Mouse (Mus musculus): Measurements from ENCODE around the gene Ybey.

DNA sequence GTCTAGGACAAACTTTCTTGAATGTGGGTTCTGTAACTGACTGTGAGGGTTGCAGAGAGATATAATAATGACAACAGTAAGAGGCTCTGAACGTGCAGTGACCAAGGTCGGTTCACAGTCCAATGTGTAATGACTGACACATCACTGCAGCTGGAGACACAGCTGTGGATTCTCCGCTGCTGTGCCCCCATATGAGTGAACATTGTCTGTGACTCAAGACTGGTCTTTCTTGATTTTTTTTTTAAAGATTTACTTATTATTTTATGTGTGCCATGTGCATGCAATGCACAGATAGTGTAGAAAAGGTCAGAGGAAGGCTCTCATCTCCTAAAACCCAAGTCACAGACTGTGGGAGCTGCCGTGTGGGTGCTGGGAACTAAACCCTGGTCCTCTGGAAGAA, 28.6 kb upstream of the Ybey start:
- TF ChIP-seq CHD1 (IDR thresholded peaks at IDR 0.05; ENCODE audit: low read depth, low read length): no peak
- no peak for TF ChIP-seq MYC (IDR thresholded peaks at IDR 0.05; ENCODE audit: low read depth, low read length)
- TF ChIP-seq CHD2 (IDR thresholded peaks at IDR 0.05; ENCODE audit: low read length): no peak
- TF ChIP-seq ZC3H11A (IDR thresholded peaks at IDR 0.05; ENCODE audit: low read depth, low read length): no peak
- TF ChIP-seq CTCF (conservative IDR thresholded peaks at IDR 0.05 in 1 of 2, IDR thresholded peaks at IDR 0.05 in 1 of 2; ENCODE audit: low read depth in 2 of 2, low read length in 2 of 2): no peak
- TF ChIP-seq UBTF (IDR thresholded peaks at IDR 0.05; ENCODE audit: low read depth, low read length): no peak
- no peak for TF ChIP-seq JUND (conservative IDR thresholded peaks at IDR 0.05; ENCODE audit: low read depth, low read length)
- TF ChIP-seq MXI1 (IDR thresholded peaks at IDR 0.05; ENCODE audit: low read depth, low read length): no peak
- no peak for TF ChIP-seq GABPA (IDR thresholded peaks at IDR 0.05; ENCODE audit: insufficient replicate concordance, low read depth, low read length)
- TF ChIP-seq RCOR1 (conservative IDR thresholded peaks at IDR 0.05; ENCODE audit: low read depth, low read length): no peak
- TF ChIP-seq KAT2A (IDR thresholded peaks at IDR 0.05; ENCODE audit: insufficient replicate concordance, low read length): no peak

Data from CH12.LX (cell line).